Mouse (Mus musculus) liver, adult (tissue): Measurements from ENCODE around the gene Map3k5.

Experiments used
- GATA4 ChIP-seq: IDR thresholded peaks from 2 replicates; pipeline ENCODE4 v1.6.1; 2014; ENCODE audit warnings: mild to moderate bottlenecking, low read length; ENCODE audit not compliant: insufficient replicate concordance

Map3k5 gene

GRCm38 (mm10) chr10:19953032-19953761 lies 18.9 kb downstream of the Map3k5 start:
- no peak for TF ChIP-seq GATA4

GRCm38 (mm10) chr10:19954572-19954971 lies 20.3 kb downstream of the Map3k5 start:
- no peak for TF ChIP-seq GATA4

DNA sequence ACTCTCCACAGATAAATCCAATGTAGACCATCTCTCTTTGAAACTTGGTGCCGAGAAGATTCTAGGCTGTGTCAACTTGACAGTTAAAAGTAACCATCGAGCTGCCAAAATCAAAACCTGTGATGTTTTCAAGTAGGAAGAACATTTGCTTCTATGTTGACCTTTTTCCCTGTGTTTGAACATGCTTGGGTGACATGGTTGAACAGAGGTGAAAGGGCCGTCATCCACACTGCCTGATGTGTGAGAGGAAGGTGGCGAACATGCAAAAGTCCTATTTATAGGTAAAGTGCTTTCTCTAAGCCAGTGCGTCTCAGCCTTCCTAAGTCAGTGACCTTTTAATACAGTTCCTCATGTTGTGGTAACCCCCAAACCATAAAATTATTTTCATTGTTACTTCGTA lies 21.5 kb downstream of the Map3k5 start:
- TF ChIP-seq GATA4: no peak

GRCm38 (mm10) chr10:19956745-19957144 lies 22.5 kb downstream of the Map3k5 start:
- TF ChIP-seq GATA4: no peak

DNA sequence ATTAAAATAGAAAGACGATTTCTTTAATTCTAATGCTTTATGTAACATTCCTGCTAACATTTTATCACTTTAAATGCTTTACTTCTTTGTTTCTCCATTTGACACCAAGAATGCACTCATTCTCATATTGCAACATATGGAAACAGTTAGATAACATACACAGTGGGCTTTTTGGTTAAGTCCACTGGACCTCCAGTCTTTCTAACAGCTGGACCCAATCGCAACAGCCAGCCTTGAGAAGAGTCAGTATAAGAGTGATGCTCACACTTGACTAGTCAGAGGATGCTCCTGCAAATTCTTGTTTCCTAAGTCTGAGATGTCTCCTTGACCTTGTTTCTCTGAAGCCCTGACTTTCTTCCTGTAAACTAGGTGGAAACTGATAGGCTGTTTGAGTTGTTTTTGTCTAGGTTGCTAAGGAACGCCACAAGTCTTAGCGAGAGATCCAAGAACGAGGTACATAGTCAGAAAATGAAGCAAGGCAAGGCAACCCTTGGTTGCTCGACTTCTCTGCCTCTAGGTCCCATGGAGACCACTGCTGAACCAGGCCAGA lies 26.6 kb downstream of the Map3k5 start:
- TF ChIP-seq GATA4: no peak

DNA sequence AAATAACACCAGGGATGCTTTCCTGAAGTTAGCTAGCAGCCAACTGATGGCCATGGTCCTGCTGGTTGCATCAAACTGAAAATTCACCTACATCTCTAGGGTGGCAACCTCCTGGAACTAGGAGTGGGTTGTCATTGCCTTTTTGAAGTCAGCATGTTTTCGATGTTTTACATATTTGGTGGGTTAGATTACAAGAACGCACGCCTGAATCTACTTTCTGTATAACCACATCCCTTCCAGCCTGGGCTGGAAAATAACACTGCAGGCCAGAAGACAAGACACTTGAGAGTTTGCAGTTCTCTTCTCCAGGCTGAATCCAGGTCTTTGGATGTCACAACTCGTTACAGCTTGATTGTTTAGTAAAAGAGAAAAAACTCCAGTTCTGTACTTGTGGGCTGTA lies 28.5 kb downstream of the Map3k5 start:
- no peak for TF ChIP-seq GATA4

- no peak for TF ChIP-seq GATA4
Observed at GRCm38 (mm10) chr10:19963206-19963605, 28.9 kb downstream of the Map3k5 start.

DNA sequence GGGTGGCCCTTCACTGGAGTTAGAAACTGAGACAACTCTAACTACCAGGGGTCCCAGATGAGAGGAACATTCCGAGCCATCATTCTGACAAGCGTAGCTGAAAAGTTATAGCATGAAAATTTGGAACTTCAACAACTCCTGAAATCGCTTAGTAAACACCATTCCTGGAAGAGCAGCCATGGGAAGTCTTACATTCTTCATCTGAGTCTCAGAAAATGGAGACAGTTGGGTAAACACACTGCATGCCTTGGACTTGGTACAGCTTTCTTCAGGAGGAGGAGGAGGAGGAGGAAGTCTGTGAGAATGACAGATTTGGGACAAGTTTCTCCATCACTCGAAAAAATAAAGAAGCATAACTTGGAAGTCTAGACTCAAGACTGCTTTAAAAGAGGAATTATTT lies 29.8 kb downstream of the Map3k5 start:
- no peak for TF ChIP-seq GATA4

GRCm38 (mm10) chr10:19966597-19966996 lies 32.3 kb downstream of the Map3k5 start:
- no peak for TF ChIP-seq GATA4

DNA sequence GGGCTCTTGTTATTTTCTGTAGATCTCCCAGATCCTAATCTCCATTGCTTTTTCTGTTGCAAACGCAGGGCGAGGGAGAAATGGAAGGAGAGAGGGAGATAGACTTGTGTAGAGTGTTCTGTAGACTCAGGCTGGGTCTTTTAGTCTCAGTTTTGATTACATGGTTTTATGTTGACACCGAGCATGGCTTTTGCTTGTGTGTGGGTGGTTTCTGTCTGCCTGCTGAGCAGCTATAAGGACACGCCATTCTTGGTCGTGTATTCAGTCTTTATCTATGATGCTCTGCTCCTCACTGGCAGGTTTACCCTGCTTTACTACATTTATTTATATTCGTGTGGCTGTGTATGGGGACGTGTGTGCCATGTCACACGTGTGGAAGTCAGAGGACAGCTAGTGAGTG lies 34.2 kb downstream of the Map3k5 start:
- no peak for TF ChIP-seq GATA4

DNA sequence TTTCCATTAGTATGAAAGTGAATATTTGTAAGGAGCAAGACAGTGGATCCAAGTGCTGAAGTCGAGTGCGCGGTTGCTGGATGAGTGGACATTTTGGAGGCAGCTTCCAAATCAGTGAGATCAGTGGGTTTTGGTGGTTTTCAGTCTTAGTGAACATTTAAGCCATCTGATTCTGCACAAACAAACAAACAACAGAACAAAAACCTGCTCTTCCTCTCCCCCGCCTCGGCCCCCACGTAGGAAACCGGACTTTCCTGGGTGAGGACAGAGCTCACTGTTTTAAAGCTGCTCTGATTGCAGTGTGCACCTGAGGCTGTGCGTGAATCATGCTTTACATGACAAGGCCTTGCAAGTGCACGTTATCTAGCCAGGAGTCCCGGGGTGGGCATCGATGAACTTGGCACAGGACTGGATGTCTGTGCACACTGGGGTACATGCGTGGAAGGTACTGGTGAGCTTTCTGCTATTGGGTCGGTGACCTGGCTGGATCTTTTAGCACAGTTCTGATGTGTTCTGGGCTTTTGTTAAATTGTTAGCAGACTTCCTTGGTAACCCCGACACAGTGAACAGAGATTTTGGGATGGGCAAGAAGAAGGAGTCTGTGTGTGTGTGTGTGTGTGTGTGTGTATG lies 35.7 kb downstream of the Map3k5 start:
- no peak for TF ChIP-seq GATA4

GRCm38 (mm10) chr10:19973321-19974108 lies 39.2 kb downstream of the Map3k5 start:
- TF ChIP-seq GATA4: no peak

DNA sequence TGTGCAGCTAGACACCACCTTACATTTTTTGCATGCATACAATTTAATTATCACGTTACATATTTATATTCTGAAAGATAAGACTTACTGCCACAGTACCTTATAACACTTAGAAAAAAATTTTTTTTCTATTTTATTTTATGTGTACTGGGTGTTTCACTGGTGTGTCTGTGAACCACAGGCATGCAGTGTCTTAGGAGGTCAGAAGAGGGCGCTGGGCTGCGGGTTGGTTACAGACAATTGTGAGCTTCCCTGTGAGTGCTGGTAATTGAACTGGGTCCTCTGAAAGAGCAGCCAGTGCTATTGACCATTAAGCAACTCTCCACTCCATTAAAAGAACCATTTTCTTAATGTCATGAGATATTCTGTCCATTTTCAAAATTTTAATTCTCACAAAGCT lies 43.3 kb downstream of the Map3k5 start:
- no peak for TF ChIP-seq GATA4

- no peak for TF ChIP-seq GATA4
Observed at GRCm38 (mm10) chr10:19978662-19979199, 44.5 kb downstream of the Map3k5 start.

GRCm38 (mm10) chr10:19987736-19988135 lies 53.5 kb downstream of the Map3k5 start:
- no peak for TF ChIP-seq GATA4
